In genomic region chr7:74043562-74044138, GRCm38 (mm10) we compare ENCODE assay signal across 8 mouse cellular contexts. TPM values are rescaled to one million over a fixed set of nuclear protein-coding genes. Genes with fewer than 3 reads are reported as not detected.
DNase-seq lines count a peak whose midpoint lies in the region; ATAC-seq lines count a peak whose summit lies in the region.

No protein-coding gene starts in this region.

- 57% methylated on average over 13 of the region's 13 CpGs for WGBS in hindbrain, embryonic 12.5 days
- 75% methylated on average over 13 of the region's 13 CpGs for WGBS in hindbrain, embryonic 10.5 days
- WGBS in embryonic facial prominence, embryonic 14.5 days: 66% methylated on average over 13 of the region's 13 CpGs
- WGBS in intestine, embryonic 15.5 days: 49% methylated on average over 13 of the region's 13 CpGs
- 38% methylated on average over 13 of the region's 13 CpGs for WGBS in lung, embryonic 16.5 days

- no peaks in the 10 kb centered on the region for H3K9me3 ChIP-seq in hindbrain, embryonic 12.5 days (replicated peaks)
- no peaks in the 10 kb centered on the region for H3K9me3 ChIP-seq in hindbrain, embryonic 10.5 days
- H3K9me3 ChIP-seq in embryonic facial prominence, embryonic 14.5 days (ENCODE audit: control insufficient read depth, low read length): no peaks in the 10 kb centered on the region
- no peaks in the 10 kb centered on the region for H3K9me3 ChIP-seq in intestine, embryonic 15.5 days
- H3K9me3 ChIP-seq in lung, embryonic 16.5 days (ENCODE audit: control insufficient read depth, low read length): no peaks in the 10 kb centered on the region

- no peak overlapping the region for H3K4me2 ChIP-seq in hindbrain, embryonic 12.5 days (replicated peaks)
- H3K4me2 ChIP-seq in embryonic facial prominence, embryonic 14.5 days (ENCODE audit: low read depth, low read length): no peak overlapping the region
- H3K4me2 ChIP-seq in intestine, embryonic 15.5 days (replicated peaks): 0 out of 2 replicates have a peak overlapping the region, but pooled peaks have one; percentile 11
- peak overlapping the region; percentile 11; the same call in 1 of the 2 replicates for H3K4me2 ChIP-seq in lung, embryonic 16.5 days (ENCODE audit: low read depth, low read length)

- 0 out of 2 replicates have a peak, but pooled peaks cover 2% of the 10 kb centered on the region for H3K4me1 ChIP-seq in hindbrain, embryonic 12.5 days
- no peaks in the 10 kb centered on the region for H3K4me1 ChIP-seq in hindbrain, embryonic 10.5 days (replicated peaks)
- no peaks in the 10 kb centered on the region; the same call in 1 of the 2 replicates for H3K4me1 ChIP-seq in embryonic facial prominence, embryonic 14.5 days (ENCODE audit: control insufficient read depth, insufficient read depth, low read length)
- 0 out of 2 replicates have a peak, but pooled peaks cover 4% of the 10 kb centered on the region for H3K4me1 ChIP-seq in intestine, embryonic 15.5 days (replicated peaks)
- no peaks in the 10 kb centered on the region; the same call in 1 of the 2 replicates for H3K4me1 ChIP-seq in lung, embryonic 16.5 days (replicated peaks; ENCODE audit: control insufficient read depth, insufficient read depth, low read length)

- H3K36me3 ChIP-seq in hindbrain, embryonic 12.5 days: no peaks in the 10 kb centered on the region
- no peaks in the 10 kb centered on the region for H3K36me3 ChIP-seq in hindbrain, embryonic 10.5 days
- no peaks in the 10 kb centered on the region for H3K36me3 ChIP-seq in embryonic facial prominence, embryonic 14.5 days (ENCODE audit: control insufficient read depth, insufficient read depth, low read length)
- no peaks in the 10 kb centered on the region for H3K36me3 ChIP-seq in intestine, embryonic 15.5 days
- no peaks in the 10 kb centered on the region for H3K36me3 ChIP-seq in lung, embryonic 16.5 days (ENCODE audit: control insufficient read depth, insufficient read depth, low read length)

- 0 out of 2 replicates have a peak overlapping the region, but pooled peaks have one; percentile 17 for H3K27ac ChIP-seq in hindbrain, embryonic 12.5 days
- H3K27ac ChIP-seq in hindbrain, embryonic 10.5 days: no peak overlapping the region
- no peak overlapping the region for H3K27ac ChIP-seq in embryonic facial prominence, embryonic 14.5 days (replicated peaks; ENCODE audit: low read depth, low read length)
- no peak overlapping the region for H3K27ac ChIP-seq in intestine, embryonic 15.5 days
- H3K27ac ChIP-seq in lung, embryonic 16.5 days (ENCODE audit: low read length): peak overlapping the region; percentile 56

- H3K4me3 ChIP-seq in hindbrain, embryonic 12.5 days: no peak overlapping the region
- no peak overlapping the region for H3K4me3 ChIP-seq in hindbrain, embryonic 10.5 days
- no peak overlapping the region for H3K4me3 ChIP-seq in embryonic facial prominence, embryonic 14.5 days (ENCODE audit: low read depth, low read length)
- H3K4me3 ChIP-seq in intestine, embryonic 15.5 days (replicated peaks): no peak overlapping the region
- H3K4me3 ChIP-seq in lung, embryonic 16.5 days (ENCODE audit: low read length): no peak overlapping the region

- no peak for ATAC-seq in hindbrain, embryonic 12.5 days (ENCODE audit: low FRiP score)
- no peak for ATAC-seq in embryonic facial prominence, embryonic 14.5 days (ENCODE audit: low read depth)
- peak; percentile 84 for ATAC-seq in intestine, embryonic 15.5 days
- peak; percentile 65 for ATAC-seq in lung, embryonic 16.5 days (ENCODE audit: low read depth)
- no peak for ATAC-seq in erythroid progenitor cell, adult 5-6 weeks (replicated peaks; ENCODE audit: low FRiP score, poor library complexity, severe bottlenecking)
- ATAC-seq in megakaryocyte progenitor cell, adult 5-6 weeks (replicated peaks; ENCODE audit: poor library complexity): no peak

- no peak overlapping the region for H3K9ac ChIP-seq in hindbrain, embryonic 12.5 days
- H3K9ac ChIP-seq in embryonic facial prominence, embryonic 14.5 days (ENCODE audit: low read depth, low read length): no peak overlapping the region
- H3K9ac ChIP-seq in intestine, embryonic 15.5 days: no peak overlapping the region
- no peak overlapping the region for H3K9ac ChIP-seq in lung, embryonic 16.5 days (ENCODE audit: low read length)

- no peak for DNase-seq in hindbrain, embryonic 10.5 days (ENCODE audit: low spot score)
- peak; percentile 67 for DNase-seq in embryonic facial prominence, embryonic 14.5 days (ENCODE audit: low spot score)
- DNase-seq in right cerebral cortex, postnatal 25 days: no peak

- no peaks in the 10 kb centered on the region for H3K27me3 ChIP-seq in hindbrain, embryonic 12.5 days
- H3K27me3 ChIP-seq in hindbrain, embryonic 10.5 days (ENCODE audit: insufficient read depth, poor library complexity, severe bottlenecking): no peaks in the 10 kb centered on the region
- H3K27me3 ChIP-seq in embryonic facial prominence, embryonic 14.5 days (replicated peaks; ENCODE audit: control insufficient read depth, insufficient read depth, low read length): no peaks in the 10 kb centered on the region
- no peaks in the 10 kb centered on the region for H3K27me3 ChIP-seq in intestine, embryonic 15.5 days (replicated peaks)
- no peaks in the 10 kb centered on the region for H3K27me3 ChIP-seq in lung, embryonic 16.5 days (ENCODE audit: control insufficient read depth, insufficient read depth, low read depth, low read length)

RNA-seq across cellular contexts. Expression of gene St8sia2, which starts 30.2 kb away (rescaled TPM):
- polyA plus RNA-seq in hindbrain, embryonic 12.5 days (2016; fragmentation: Nextera tagmentation; extraction: Ambion mirVana): 60.2 and 69.5 TPM in 2 replicates
- 19.4 and 36.5 TPM in 2 replicates for polyA plus RNA-seq in hindbrain, embryonic 10.5 days (2016; fragmentation: Nextera tagmentation; extraction: Ambion mirVana)
- polyA plus RNA-seq in embryonic facial prominence, embryonic 14.5 days (2014; fragmentation: Nextera tagmentation; extraction: Ambion mirVana): 17.7 and 20.1 TPM in 2 replicates
- polyA plus RNA-seq in intestine, embryonic 15.5 days (2015; fragmentation: Nextera tagmentation; extraction: Ambion mirVana): 4.3 and 4.4 TPM in 2 replicates
- polyA plus RNA-seq in lung, embryonic 16.5 days (2015; fragmentation: Nextera tagmentation; extraction: Ambion mirVana): 5.7 and 8.6 TPM in 2 replicates
- not detected in 2 replicates for total RNA-seq in erythroid progenitor cell, adult 5-6 weeks (2015; ENCODE audit: low replicate concordance)
- total RNA-seq in erythroid progenitor cell, adult 5-6 weeks (2017; ENCODE audit: low replicate concordance): not detected in 2 replicates
- not detected in 2 replicates for total RNA-seq in megakaryocyte progenitor cell, adult 5-6 weeks (2015)
- total RNA-seq in megakaryocyte progenitor cell, adult 5-6 weeks (2017): 0.17 TPM in 1 of 2 replicates, not detected in the other

Comparison
In these comparisons a context has a peak if more than half of its experiments do, and no peak if none do; other contexts are left out.
1. H3K27ac ChIP-seq: peak in hindbrain, embryonic 12.5 days (single experiment) and lung, embryonic 16.5 days (single experiment); none in hindbrain, embryonic 10.5 days (single experiment), embryonic facial prominence, embryonic 14.5 days (single experiment) and intestine, embryonic 15.5 days (single experiment).
2. ATAC-seq: peak in intestine, embryonic 15.5 days (single experiment) and lung, embryonic 16.5 days (single experiment); none in hindbrain, embryonic 12.5 days (single experiment), embryonic facial prominence, embryonic 14.5 days (single experiment), erythroid progenitor cell, adult 5-6 weeks (single experiment) and megakaryocyte progenitor cell, adult 5-6 weeks (single experiment).
3. H3K4me2 ChIP-seq: peak in intestine, embryonic 15.5 days (single experiment) and lung, embryonic 16.5 days (single experiment); none in hindbrain, embryonic 12.5 days (single experiment) and embryonic facial prominence, embryonic 14.5 days (single experiment).